Mouse (Mus musculus) gastrocnemius, adult 2 months (tissue): Measurements from ENCODE around the gene Npsr1. TPM values are rescaled to one million over a fixed set of nuclear protein-coding genes. Genes with fewer than 3 reads are reported as not detected.

Experiments
- DNase-seq: peaks from one replicate; pipeline ENCODE4 v3.0.0; 2022
- H3K27ac ChIP-seq: fragments of 200-600 bp; 2 replicates; pipeline ENCODE4 v1.8.1; 2022; ENCODE audit warnings: mild to moderate bottlenecking
- H3K4me3 ChIP-seq: fragments of 200-600 bp; 2 replicates; pipeline ENCODE4 v1.8.1; 2022; ENCODE audit warnings: mild to moderate bottlenecking, moderate library complexity
- CTCF ChIP-seq: fragments of 200-600 bp; IDR thresholded peaks from 2 replicates; pipeline ENCODE4 v1.8.1; 2022; ENCODE audit warnings: antibody characterized with exemption, mild to moderate bottlenecking, moderate library complexity
- intact Hi-C: fragments of 180-260 bp; cut with DNase I; formaldehyde crosslinking; loops from one replicate; pipeline ENCODE4 v1.15.1; 2025
- long read RNA-seq, 2 experiments: library from polyadenylated mRNA; stranded (forward); transcript quantifications; one replicate each; pipeline ENCODE4 v2.0.0; 2021
- total RNA-seq, 2 experiments: library from RNA; stranded (reverse); gene quantifications; 2 replicates each; pipeline ENCODE4 v1.2.3; 2021

The Npsr1 gene
- total RNA-seq = not detected
- long read RNA-seq, experiment 1 = 0 reads
- long read RNA-seq, experiment 2 = 0 reads

- H3K4me3 ChIP-seq = no peak within 1 kb of the TSS
- TF ChIP-seq CTCF = no peak
- DNase-seq = no peak
- no peak within 1 kb of the TSS for H3K27ac ChIP-seq
- intact Hi-C loops = no loop called here
Measured at GRCm38 (mm10) chr9:24097696-24098095, at the start of gene Npsr1. Gene Npsr1, plus strand, starts transcription at chr9:24097996.

- no peak for DNase-seq
- intact Hi-C loops = no loop called here
- no peak for TF ChIP-seq CTCF
- no peak overlapping the region for H3K27ac ChIP-seq
- no peak overlapping the region for H3K4me3 ChIP-seq
Measured at GRCm38 (mm10) chr9:24051538-24051937, 46.3 kb upstream of the Npsr1 start.

GRCm38 (mm10) chr9:24063251-24063650 lies 34.5 kb upstream of the Npsr1 start:
- no peak for DNase-seq
- no peak overlapping the region for H3K27ac ChIP-seq
- H3K4me3 ChIP-seq = no peak overlapping the region
- no peak for TF ChIP-seq CTCF
- intact Hi-C loops = no loop called here

- H3K27ac ChIP-seq = no peak overlapping the region
- DNase-seq = no peak
- no peak overlapping the region for H3K4me3 ChIP-seq
- intact Hi-C loops = no loop called here
- TF ChIP-seq CTCF = no peak
Measured at GRCm38 (mm10) chr9:24071664-24072063, 26.1 kb upstream of the Npsr1 start.

- DNase-seq = no peak
- no peak overlapping the region for H3K27ac ChIP-seq
- intact Hi-C loops = no loop called here
- no peak overlapping the region for H3K4me3 ChIP-seq
- no peak for TF ChIP-seq CTCF
Measured at GRCm38 (mm10) chr9:24077596-24077995, 20.2 kb upstream of the Npsr1 start.

- no peak overlapping the region for H3K4me3 ChIP-seq
- no peak for TF ChIP-seq CTCF
- H3K27ac ChIP-seq = no peak overlapping the region
- no peak for DNase-seq
- intact Hi-C loops = no loop called here
Measured at GRCm38 (mm10) chr9:24091875-24092274, 5.9 kb upstream of the Npsr1 start.

GRCm38 (mm10) chr9:24098526-24098925 lies 730 bp downstream of the Npsr1 start:
- H3K27ac ChIP-seq = no peak overlapping the region
- intact Hi-C loops = no loop called here
- no peak for TF ChIP-seq CTCF
- no peak overlapping the region for H3K4me3 ChIP-seq
- DNase-seq = no peak

GRCm38 (mm10) chr9:24099631-24100030 lies 1.8 kb downstream of the Npsr1 start:
- DNase-seq = no peak
- Histone ChIP-seq H3K4me3 (no peak overlapping the region), H3K27ac (no peak overlapping the region)
- intact Hi-C loops = no loop called here
- no peak for TF ChIP-seq CTCF

GRCm38 (mm10) chr9:24119423-24119822 lies 21.6 kb downstream of the Npsr1 start:
- intact Hi-C loops = no loop called here
- peak; percentile 58 for TF ChIP-seq CTCF
- no peak for DNase-seq
- Histone ChIP-seq H3K4me3 (no peak overlapping the region), H3K27ac (no peak overlapping the region)

- intact Hi-C loops = no loop called here
- DNase-seq = no peak
- no peak for TF ChIP-seq CTCF
- Histone ChIP-seq H3K27ac (no peak overlapping the region), H3K4me3 (no peak overlapping the region)
Measured at GRCm38 (mm10) chr9:24133142-24133541, 35.3 kb downstream of the Npsr1 start.

- H3K27ac ChIP-seq = no peak overlapping the region
- H3K4me3 ChIP-seq = no peak overlapping the region
- TF ChIP-seq CTCF = no peak
- DNase-seq = no peak
- intact Hi-C loops = no loop called here
Measured at GRCm38 (mm10) chr9:24136354-24136753, 38.6 kb downstream of the Npsr1 start.

- no peak overlapping the region for H3K4me3 ChIP-seq
- no peak overlapping the region for H3K27ac ChIP-seq
- intact Hi-C loops = no loop called here
- DNase-seq = no peak
- no peak for TF ChIP-seq CTCF
Measured at GRCm38 (mm10) chr9:24144341-24144740, 46.5 kb downstream of the Npsr1 start.

- no peak for TF ChIP-seq CTCF
- DNase-seq = no peak
- intact Hi-C loops = no loop called here
- no peak overlapping the region for H3K27ac ChIP-seq
- no peak overlapping the region for H3K4me3 ChIP-seq
Measured at GRCm38 (mm10) chr9:24157208-24157607, 59.4 kb downstream of the Npsr1 start.

GRCm38 (mm10) chr9:24160409-24160808 lies 62.6 kb downstream of the Npsr1 start:
- H3K4me3 ChIP-seq = no peak overlapping the region
- intact Hi-C loops = no loop called here
- DNase-seq = no peak

GRCm38 (mm10) chr9:24168501-24168900 lies 70.7 kb downstream of the Npsr1 start:
- H3K4me3 ChIP-seq = no peak overlapping the region
- no peak for TF ChIP-seq CTCF
- intact Hi-C loops = no loop called here
- no peak overlapping the region for H3K27ac ChIP-seq
- DNase-seq = no peak

More at GRCm38 (mm10) chr9:24160409-24160808, 62.6 kb downstream of the Npsr1 start:
- TF ChIP-seq CTCF = no peak
- no peak overlapping the region for H3K27ac ChIP-seq
